Mouse (Mus musculus): ENCODE measurements around the gene Gm12886. TPM values are rescaled to one million over a fixed set of nuclear protein-coding genes. Genes with fewer than 3 reads are reported as not detected.

The Gm12886 gene
- polyA plus RNA-seq (2015; fragmentation: Nextera tagmentation; extraction: Ambion mirVana), result not detected in 2 replicates

GRCm38 (mm10) chr4:121422999-121423398 is at the start of gene Gm12886:
Gene Gm12886, minus strand, starts transcription at chr4:121423099.

Other genes starting within 250 kb of the Gm12886 start
- gene Rlf, start 208.0 kb downstream of the Gm12886 start, polyA plus RNA-seq (2015; fragmentation: Nextera tagmentation; extraction: Ambion mirVana), result 6.2 and 11.0 TPM in 2 replicates
- not detected in 2 replicates for gene Gm12888, start 98.2 kb downstream of the Gm12886 start, polyA plus RNA-seq (2015; fragmentation: Nextera tagmentation; extraction: Ambion mirVana)
- not detected in 2 replicates for gene Gm12887, start 199.0 kb upstream of the Gm12886 start, polyA plus RNA-seq (2015; fragmentation: Nextera tagmentation; extraction: Ambion mirVana)